Mouse (Mus musculus) cerebellum, postnatal 36 days (tissue): ENCODE measurements at regions not wholly inside any gene's neighbourhood (a gene's known extent, or its start where the extent isn't known, plus 50 kb on each side); places are given as distances from the start of the nearest gene placed in this dataset.
A peak's percentile ranks its signal among the peaks of the same experiment; 100 is the strongest.

Source experiments
- DNase-seq, 2 experiments: peaks; one replicate each; pipeline ENCODE4 v3.0.0; 2021 to 2022; ENCODE audit warnings: mixed read lengths in 2 of 2

- DNase-seq: peak; percentile 65 to 67
Observed at GRCm38 (mm10) chr13:101215792-101216221, 382.6 kb upstream of the Slc30a5 start.

GRCm38 (mm10) chr13:101215131-101215641 is 382.0 kb upstream of the Slc30a5 start:
- peak; percentile 12 to 29 for DNase-seq

- DNase-seq: peak; percentile 17 to 23
Observed at GRCm38 (mm10) chr13:101214094-101214493, 380.9 kb upstream of the Slc30a5 start.

- DNase-seq: peak; percentile 51 to 56
Observed at GRCm38 (mm10) chr13:101213121-101213916, 380.1 kb upstream of the Slc30a5 start.

GRCm38 (mm10) chr13:101212341-101212895 is 379.2 kb upstream of the Slc30a5 start:
- DNase-seq: no peak

- DNase-seq: no peak
Observed at GRCm38 (mm10) chr13:101208788-101209187, 375.6 kb upstream of the Slc30a5 start.

GRCm38 (mm10) chr13:101203463-101203862 is 370.2 kb upstream of the Slc30a5 start:
- DNase-seq: no peak

- no peak for DNase-seq
Observed at GRCm38 (mm10) chr13:101202565-101203313, 369.5 kb upstream of the Slc30a5 start.

GRCm38 (mm10) chr13:101190249-101190830 is 357.1 kb upstream of the Slc30a5 start:
- no peak for DNase-seq

GRCm38 (mm10) chr13:101182387-101182786 is 349.2 kb upstream of the Slc30a5 start:
- DNase-seq: no peak

- DNase-seq: no peak
Observed at GRCm38 (mm10) chr13:101175017-101175689, 341.9 kb upstream of the Slc30a5 start.

GRCm38 (mm10) chr13:101161768-101162167 is 328.5 kb upstream of the Slc30a5 start:
- DNase-seq: no peak

- no peak for DNase-seq
Observed at GRCm38 (mm10) chr13:101159878-101160277, 326.7 kb upstream of the Slc30a5 start.

- no peak for DNase-seq
Observed at GRCm38 (mm10) chr13:101153760-101154159, 320.5 kb upstream of the Slc30a5 start.

GRCm38 (mm10) chr13:101142761-101143160 is 309.5 kb upstream of the Slc30a5 start:
- DNase-seq: no peak

GRCm38 (mm10) chr13:101142104-101142735 is 309.0 kb upstream of the Slc30a5 start:
- no peak for DNase-seq

GRCm38 (mm10) chr13:101129466-101129865 is 296.2 kb upstream of the Slc30a5 start:
- DNase-seq: no peak

GRCm38 (mm10) chr13:101127808-101128207 is 294.6 kb upstream of the Slc30a5 start:
- no peak for DNase-seq

- no peak for DNase-seq
Observed at GRCm38 (mm10) chr13:101127262-101127661, 294.0 kb upstream of the Slc30a5 start.

- DNase-seq: no peak
Observed at GRCm38 (mm10) chr13:101117311-101117710, 284.1 kb upstream of the Slc30a5 start.

- DNase-seq: no peak
Observed at GRCm38 (mm10) chr13:101115296-101115695, 282.1 kb upstream of the Slc30a5 start.

- no peak for DNase-seq
Observed at GRCm38 (mm10) chr13:101112176-101112575, 278.9 kb upstream of the Slc30a5 start.
